Mouse (Mus musculus) heart, embryonic 11.5 days (tissue): ENCODE results near the gene Stk38l. TPM values are rescaled to one million over a fixed set of nuclear protein-coding genes. Genes with fewer than 3 reads are reported as not detected.

Experiments
- ATAC-seq: fragments of 200-750 bp; cut with Nextera tagmentation; replicated peaks from 2 replicates; pipeline ENCODE4 v1.8.0; 2017; ENCODE audit warnings: moderate library complexity; ENCODE audit not compliant: insufficient number of reproducible peaks, low FRiP score, low TSS enrichment
- H3K27ac ChIP-seq: fragments of 300-500 bp; sonication (generic); 2 replicates; pipeline ENCODE4 v1.5.1; 2014; ENCODE audit warnings: mild to moderate bottlenecking, low read depth, low read length
- H3K27me3 ChIP-seq: fragments of 300-500 bp; sonication (generic); 2 replicates; pipeline ENCODE4 v1.6.1; 2014; ENCODE audit warnings: mild to moderate bottlenecking, low read length, mixed read lengths; ENCODE audit not compliant: control insufficient read depth, insufficient read depth
- H3K36me3 ChIP-seq: fragments of 300-500 bp; sonication (generic); 2 replicates; pipeline ENCODE4 v1.6.1; 2014; ENCODE audit warnings: mild to moderate bottlenecking, low read length, moderate library complexity, mixed read lengths; ENCODE audit not compliant: control insufficient read depth, insufficient read depth
- H3K4me1 ChIP-seq: fragments of 300-500 bp; sonication (generic); 2 replicates; pipeline ENCODE4 v1.6.1; 2014; ENCODE audit warnings: low read length; ENCODE audit not compliant: control insufficient read depth, insufficient read depth
- H3K4me2 ChIP-seq: fragments of 300-500 bp; sonication (generic); 2 replicates; pipeline ENCODE4 v1.6.1; 2014; ENCODE audit warnings: mild to moderate bottlenecking, moderate library complexity
- H3K4me3 ChIP-seq: fragments of 300-500 bp; sonication (generic); 2 replicates; pipeline ENCODE4 v1.5.1; 2014; ENCODE audit warnings: low read depth, low read length
- H3K9ac ChIP-seq: fragments of 300-500 bp; sonication (generic); 2 replicates; pipeline ENCODE4 v1.6.1; 2014; ENCODE audit warnings: mild to moderate bottlenecking, low read depth, low read length, moderate library complexity
- H3K9me3 ChIP-seq: fragments of 300-500 bp; sonication (generic); replicated peaks from 2 replicates; pipeline ENCODE4 v1.6.1; 2016; ENCODE audit warnings: low read length; ENCODE audit not compliant: control insufficient read depth
- WGBS: fragments of 180-500 bp; shearing (Covaris S2); extraction: QIAGEN DNeasy Blood & Tissue Kit; methylation state at CpG from one replicate; pipeline ENCODE4 v1.1.7; 2014; ENCODE audit not compliant: insufficient replicate concordance; 5-methylcytosine and 5-hydroxymethylcytosine counted together
- polyA plus RNA-seq: library from polyadenylated mRNA; unstranded; fragments of >200 nt; fragmentation: Nextera tagmentation; extraction: Ambion mirVana; gene quantifications from 2 replicates; pipeline ENCODE4 v1.2.1, GENCODE M21; 2014

The Stk38l gene
- polyA plus RNA-seq, 1 experiment from 2014 or later: 42.4 TPM

DNA sequence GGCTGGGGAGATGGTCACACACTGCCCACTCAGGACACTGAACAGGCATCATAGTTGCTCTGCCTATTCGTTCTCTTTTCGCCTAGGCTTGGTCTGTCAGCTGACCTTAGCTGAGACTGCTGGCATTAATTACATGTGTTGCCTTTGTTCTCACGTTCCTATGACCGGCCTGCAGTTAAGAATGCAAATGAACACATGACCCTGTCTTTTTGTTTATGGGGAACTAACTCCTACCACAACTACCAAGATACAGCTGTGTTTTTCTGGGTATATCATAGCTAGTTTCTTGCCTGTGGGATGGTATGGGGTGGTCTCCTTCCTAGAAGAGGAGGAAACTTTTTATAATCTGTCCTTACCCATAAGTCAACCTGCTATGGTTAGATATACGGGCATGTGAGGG lies 35.9 kb upstream of the Stk38l start:
- no peak overlapping the region for H3K27ac ChIP-seq
- WGBS: 83% methylated on average over 5 of the region's 5 CpGs
- H3K27me3 ChIP-seq: no peaks in the 10 kb centered on the region
- no peaks in the 10 kb centered on the region; the same call in 1 of the 2 replicates for H3K9me3 ChIP-seq
- 0 out of 2 replicates have a peak, but pooled peaks cover 12% of the 10 kb centered on the region for H3K4me1 ChIP-seq
- no peak overlapping the region for H3K9ac ChIP-seq
- no peak overlapping the region for H3K4me2 ChIP-seq
- no peak for ATAC-seq
- H3K36me3 ChIP-seq: no peaks in the 10 kb centered on the region
- H3K4me3 ChIP-seq: no peak overlapping the region

- H3K36me3 ChIP-seq: no peaks in the 10 kb centered on the region
- peaks cover 4% of the 10 kb centered on the region for H3K9me3 ChIP-seq
- H3K4me2 ChIP-seq: no peak overlapping the region
- ATAC-seq: no peak
- no peaks in the 10 kb centered on the region for H3K4me1 ChIP-seq
- 80% methylated on average over 5 of the region's 5 CpGs for WGBS
- no peak overlapping the region for H3K4me3 ChIP-seq
- H3K27me3 ChIP-seq: no peaks in the 10 kb centered on the region
- no peak overlapping the region for H3K27ac ChIP-seq
- no peak overlapping the region for H3K9ac ChIP-seq
Measured at GRCm38 (mm10) chr6:146697767-146698166, 27.0 kb upstream of the Stk38l start.

DNA sequence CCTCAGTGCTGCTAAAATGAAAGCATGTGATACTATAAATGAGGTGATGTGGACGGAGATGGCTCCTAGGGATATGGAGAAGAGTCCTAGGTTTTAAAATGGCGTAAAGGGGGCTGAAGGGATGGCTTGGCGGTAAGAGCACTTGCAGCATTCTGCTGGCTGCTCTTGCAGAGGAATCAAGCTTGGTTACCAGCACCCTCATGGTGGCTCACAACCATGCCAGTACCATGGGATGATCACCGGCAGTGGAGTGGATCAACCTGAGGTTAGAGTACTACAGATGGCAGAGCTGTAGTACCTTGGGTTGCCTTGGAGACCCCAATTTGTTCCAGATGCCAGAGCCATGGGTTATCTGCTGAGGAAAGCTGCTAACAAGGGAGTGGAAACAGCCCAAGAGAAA lies 26.4 kb upstream of the Stk38l start:
- Histone ChIP-seq H3K9me3 (peaks cover 4% of the 10 kb centered on the region), H3K27ac (no peak overlapping the region), H3K4me1 (no peaks in the 10 kb centered on the region), H3K36me3 (no peaks in the 10 kb centered on the region), H3K9ac (no peak overlapping the region), H3K27me3 (no peaks in the 10 kb centered on the region), H3K4me2 (no peak overlapping the region), H3K4me3 (no peak overlapping the region)
- WGBS: 88% methylated on average over 4 of the region's 4 CpGs
- no peak for ATAC-seq

DNA sequence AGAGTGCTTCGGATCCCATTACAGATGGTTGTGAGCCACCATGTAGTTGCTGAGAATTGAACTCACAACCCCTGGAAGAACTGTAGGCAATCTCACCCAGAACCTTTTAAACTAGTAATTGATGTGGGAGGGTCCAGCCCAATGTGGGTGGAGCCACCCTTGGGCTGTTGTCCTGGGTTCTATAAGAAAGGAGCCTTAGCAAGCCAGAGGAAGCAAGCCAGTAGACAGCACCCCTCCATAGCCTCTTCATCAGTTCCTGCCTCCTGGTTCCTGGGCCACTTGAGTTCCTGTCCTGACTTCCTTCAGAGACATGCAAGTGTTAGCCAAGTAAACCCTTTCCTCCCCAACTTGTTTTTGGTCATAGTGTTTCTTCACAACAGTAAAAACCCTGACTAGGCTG lies 24.3 kb upstream of the Stk38l start:
- ATAC-seq: no peak
- 86% methylated on average over 1 of the region's 1 CpGs for WGBS

DNA sequence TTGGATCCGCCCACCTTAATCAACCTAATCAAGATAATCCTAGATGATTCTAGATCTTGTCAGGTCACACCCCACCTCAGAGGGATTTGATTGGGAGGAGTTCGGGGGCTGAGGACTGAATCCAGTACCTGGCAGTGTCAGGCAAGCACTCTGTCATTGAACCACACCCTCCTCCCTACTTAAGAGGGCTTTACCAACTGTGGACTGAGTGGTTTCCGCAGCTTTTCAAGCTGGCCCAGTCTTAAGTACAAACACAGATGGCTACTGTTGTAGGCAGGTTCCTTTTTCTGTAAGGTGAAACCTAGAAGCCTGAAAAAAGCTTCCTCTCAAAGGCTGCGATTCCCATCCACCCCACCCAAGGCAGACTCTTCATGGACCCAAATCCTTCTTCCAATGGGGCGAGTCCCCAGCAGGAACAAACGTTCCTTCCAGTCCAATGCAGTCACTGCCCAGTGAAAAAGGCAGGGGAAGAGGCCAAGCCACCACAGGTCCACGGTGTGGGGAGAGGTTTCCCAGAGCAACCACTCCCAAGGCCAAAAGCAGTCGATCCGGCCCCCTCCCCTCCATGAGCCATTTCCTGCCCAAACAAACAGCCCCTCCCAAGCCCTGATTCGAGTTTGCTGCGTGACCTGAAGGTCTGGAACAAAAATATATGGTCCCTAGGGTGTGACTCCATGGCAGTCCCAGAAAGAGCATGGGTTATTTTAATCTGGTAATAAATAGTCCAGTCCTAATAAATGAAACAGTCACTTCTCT lies 22.5 kb upstream of the Stk38l start:
- ATAC-seq: 0 out of 2 replicates have a peak, but pooled peaks have one; percentile 10
- Histone ChIP-seq H3K4me1 (no peaks in the 10 kb centered on the region), H3K27me3 (no peaks in the 10 kb centered on the region), H3K9ac (no peak overlapping the region), H3K9me3 (peaks cover 2% of the 10 kb centered on the region; the same call in 1 of the 2 replicates), H3K4me2 (no peak overlapping the region), H3K4me3 (no peak overlapping the region), H3K27ac (0 out of 2 replicates have a peak overlapping the region, but pooled peaks have one; percentile 3), H3K36me3 (no peaks in the 10 kb centered on the region)
- WGBS: 62% methylated on average over 11 of the region's 11 CpGs

More for the DNA sequence above, 24.3 kb upstream of the Stk38l start:
- Histone ChIP-seq H3K9me3 (no peaks in the 10 kb centered on the region; the same call in 1 of the 2 replicates), H3K4me1 (no peaks in the 10 kb centered on the region), H3K27me3 (no peaks in the 10 kb centered on the region), H3K36me3 (no peaks in the 10 kb centered on the region), H3K9ac (no peak overlapping the region), H3K4me3 (no peak overlapping the region), H3K4me2 (no peak overlapping the region), H3K27ac (no peak overlapping the region)

DNA sequence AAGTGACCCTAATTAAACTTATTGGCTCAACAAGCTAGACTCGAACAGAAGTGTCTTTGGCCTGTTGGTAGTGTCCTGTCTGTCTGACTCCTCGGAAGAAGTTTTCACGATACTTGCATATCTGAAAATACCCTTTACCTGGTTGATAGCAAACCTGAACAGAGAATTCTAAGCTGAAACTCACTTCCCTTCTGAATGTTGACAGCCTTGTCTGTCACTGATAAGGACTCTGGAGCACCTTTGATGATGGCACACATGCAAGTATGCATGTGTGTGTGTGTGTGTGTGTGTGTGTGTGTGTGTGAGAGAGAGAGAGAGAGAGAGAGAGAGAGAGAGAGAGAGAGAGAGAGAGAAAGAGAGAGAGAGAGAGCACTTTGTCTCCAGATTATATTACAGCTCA lies 21.4 kb upstream of the Stk38l start:
- Histone ChIP-seq H3K4me3 (no peak overlapping the region), H3K4me1 (no peaks in the 10 kb centered on the region), H3K36me3 (no peaks in the 10 kb centered on the region), H3K9ac (no peak overlapping the region), H3K4me2 (no peak overlapping the region), H3K27ac (no peak overlapping the region), H3K9me3 (peaks cover 2% of the 10 kb centered on the region; the same call in 1 of the 2 replicates), H3K27me3 (no peaks in the 10 kb centered on the region)
- WGBS: 64% methylated on average over 3 of the region's 3 CpGs
- ATAC-seq: no peak

DNA sequence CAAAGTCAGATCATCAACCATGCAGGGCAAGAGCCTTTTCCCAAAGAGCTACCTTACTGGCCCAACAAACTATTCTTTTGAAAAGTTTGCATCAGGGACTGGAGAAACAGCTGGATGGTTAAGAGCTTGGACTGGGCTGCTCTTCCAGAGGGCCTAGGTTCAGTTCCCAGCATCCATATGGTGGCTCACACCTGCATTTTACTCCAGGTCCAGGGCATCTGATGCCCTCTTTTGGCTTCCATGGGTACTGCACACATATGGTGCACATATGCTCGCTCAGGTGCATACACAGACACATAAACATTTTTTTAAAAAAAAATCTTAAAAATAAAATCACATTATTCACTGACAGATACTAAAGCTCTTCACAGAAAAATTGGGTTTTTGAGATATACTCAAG lies 19.2 kb upstream of the Stk38l start:
- Histone ChIP-seq H3K27ac (no peak overlapping the region), H3K4me1 (no peaks in the 10 kb centered on the region)
- 87% methylated on average over 1 of the region's 1 CpGs for WGBS

GRCm38 (mm10) chr6:146719606-146720005 lies 5.2 kb upstream of the Stk38l start:
- Histone ChIP-seq H3K27me3 (no peaks in the 10 kb centered on the region), H3K9me3 (no peaks in the 10 kb centered on the region), H3K4me2 (no peak overlapping the region), H3K36me3 (no peaks in the 10 kb centered on the region), H3K27ac (no peak overlapping the region), H3K4me1 (no peaks in the 10 kb centered on the region), H3K4me3 (no peak overlapping the region), H3K9ac (no peak overlapping the region)
- WGBS: 53% methylated on average over 1 of the region's 1 CpGs
- no peak for ATAC-seq

More for the DNA sequence above, 19.2 kb upstream of the Stk38l start:
- Histone ChIP-seq H3K4me3 (no peak overlapping the region), H3K27me3 (no peaks in the 10 kb centered on the region), H3K9ac (no peak overlapping the region), H3K9me3 (peaks cover 2% of the 10 kb centered on the region; the same call in 1 of the 2 replicates), H3K4me2 (no peak overlapping the region), H3K36me3 (no peaks in the 10 kb centered on the region)
- ATAC-seq: no peak

DNA sequence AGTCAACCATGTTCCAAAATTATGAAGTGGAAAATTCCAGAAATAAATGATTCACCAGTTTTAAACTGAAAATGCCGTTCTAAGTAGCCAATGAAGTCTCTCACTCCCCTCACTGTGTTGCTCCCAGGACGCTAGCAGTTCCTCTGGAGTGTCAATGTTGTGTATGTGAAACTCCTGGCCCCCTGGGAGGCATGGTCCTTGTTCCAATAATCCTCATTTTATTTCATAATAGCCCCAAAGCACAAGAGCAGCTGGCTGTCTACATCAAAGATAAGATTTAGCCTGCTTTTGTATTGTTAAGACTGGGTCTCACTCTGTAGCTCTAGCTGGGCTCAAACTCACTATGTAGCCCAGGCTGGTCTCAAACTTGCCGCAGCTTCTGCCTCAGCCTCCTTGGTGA lies 990 bp upstream of the Stk38l start:
- H3K9me3 ChIP-seq: no peaks in the 10 kb centered on the region
- H3K4me1 ChIP-seq: peaks cover 5% of the 10 kb centered on the region; the same call in 1 of the 2 replicates
- no peak for ATAC-seq
- H3K27me3 ChIP-seq: no peaks in the 10 kb centered on the region
- H3K27ac ChIP-seq: no peak overlapping the region
- H3K36me3 ChIP-seq: no peaks in the 10 kb centered on the region
- no peak overlapping the region for H3K9ac ChIP-seq
- H3K4me3 ChIP-seq: no peak overlapping the region
- H3K4me2 ChIP-seq: no peak overlapping the region
- 97% methylated on average over 3 of the region's 3 CpGs for WGBS
